Mouse (Mus musculus) midbrain, embryonic 11.5 days (tissue): ENCODE results near the gene Pank4. TPM values are rescaled to one million over a fixed set of nuclear protein-coding genes. Genes with fewer than 3 reads are reported as not detected.

ENCODE experiments used
- ATAC-seq: fragments of 200-750 bp; cut with Nextera tagmentation; 2 replicates; pipeline ENCODE4 v1.8.0; 2017; ENCODE audit warnings: moderate TSS enrichment, moderate library complexity; ENCODE audit not compliant: low FRiP score
- DNase-seq: peaks from one replicate; pipeline ENCODE4 v3.0.0; 2015; ENCODE audit warnings: low spot score; ENCODE audit errors: missing footprints
- H3K27ac ChIP-seq: fragments of 300-500 bp; sonication (generic); 2 replicates; pipeline ENCODE4 v1.5.1; 2014; ENCODE audit warnings: low read depth, low read length
- H3K27me3 ChIP-seq: fragments of 300-500 bp; sonication (generic); 2 replicates; pipeline ENCODE4 v1.6.1; 2014; ENCODE audit warnings: mild to moderate bottlenecking, low read length, moderate library complexity, mixed read lengths; ENCODE audit not compliant: control insufficient read depth, insufficient read depth
- H3K36me3 ChIP-seq: fragments of 300-500 bp; sonication (generic); 2 replicates; pipeline ENCODE4 v1.6.1; 2014; ENCODE audit warnings: mild to moderate bottlenecking, low read length, moderate library complexity, mixed read lengths; ENCODE audit not compliant: control insufficient read depth, insufficient read depth
- H3K4me1 ChIP-seq: fragments of 300-500 bp; sonication (generic); 2 replicates; pipeline ENCODE4 v1.6.1; 2014; ENCODE audit warnings: low read length; ENCODE audit not compliant: control insufficient read depth, insufficient read depth
- H3K4me2 ChIP-seq: fragments of 300-500 bp; sonication (generic); 2 replicates; pipeline ENCODE4 v1.6.1; 2014; ENCODE audit warnings: mild to moderate bottlenecking, moderate library complexity
- H3K4me3 ChIP-seq: fragments of 300-500 bp; sonication (generic); 2 replicates; pipeline ENCODE4 v1.5.1; 2014; ENCODE audit warnings: low read depth, low read length
- H3K9ac ChIP-seq: fragments of 300-500 bp; sonication (generic); 2 replicates; pipeline ENCODE4 v1.6.1; 2014; ENCODE audit warnings: low read length
- H3K9me3 ChIP-seq: fragments of 300-500 bp; sonication (generic); 2 replicates; pipeline ENCODE4 v1.6.1; 2016; ENCODE audit warnings: low read length; ENCODE audit not compliant: control insufficient read depth
- WGBS: fragments of 180-500 bp; shearing (Covaris S2); extraction: QIAGEN DNeasy Blood & Tissue Kit; methylation state at CpG from one replicate; pipeline ENCODE4 v1.1.7; 2014; 5-methylcytosine and 5-hydroxymethylcytosine counted together
- polyA plus RNA-seq: library from polyadenylated mRNA; unstranded; fragments of >200 nt; fragmentation: Nextera tagmentation; extraction: Ambion mirVana; gene quantifications from 2 replicates; pipeline ENCODE4 v1.2.1, GENCODE M21; 2014

The Pank4 gene
- polyA plus RNA-seq, 1 experiment from 2014 or later = 40.4 TPM

DNA sequence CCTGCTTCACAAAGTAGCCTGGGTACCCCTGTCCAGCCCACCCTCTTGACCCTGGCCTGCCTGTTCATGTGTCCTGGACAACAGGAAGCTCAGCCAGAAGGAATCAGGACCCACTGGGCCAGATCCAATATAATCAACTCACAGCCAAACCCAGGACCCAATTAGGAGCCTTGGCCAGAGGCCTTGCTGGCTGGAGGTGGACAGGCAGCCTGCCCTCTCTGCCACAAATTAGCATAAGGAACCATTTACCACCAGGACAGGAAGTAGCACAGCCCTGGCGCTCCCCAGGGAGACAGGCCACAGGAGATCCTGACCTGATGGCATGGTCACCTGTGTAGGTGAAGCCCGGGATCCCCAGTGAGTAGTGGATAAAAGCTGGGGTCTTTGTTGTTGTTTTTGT is 48.2 kb downstream of the Pank4 start:
- Histone ChIP-seq H3K27me3 (no peaks in the 10 kb centered on the region; the same call in 1 of the 2 replicates), H3K9me3 (no peaks in the 10 kb centered on the region), H3K4me2 (no peak overlapping the region), H3K4me3 (no peak overlapping the region), H3K9ac (no peak overlapping the region), H3K27ac (no peak overlapping the region), H3K36me3 (no peaks in the 10 kb centered on the region), H3K4me1 (peaks cover 7% of the 10 kb centered on the region)
- WGBS = 72% methylated on average over 2 of the region's 2 CpGs
- ATAC-seq (no peak), DNase-seq (peak; percentile 21)

GRCm38 (mm10) chr4:155012788-155013187 is 48.9 kb downstream of the Pank4 start:
- 6% methylated on average over 4 of the region's 4 CpGs for WGBS
- DNase-seq = peak; percentile 97
- Histone ChIP-seq H3K9me3 (no peaks in the 10 kb centered on the region), H3K9ac (no peak overlapping the region), H3K4me3 (no peak overlapping the region), H3K4me2 (no peak overlapping the region), H3K27me3 (no peaks in the 10 kb centered on the region; the same call in 1 of the 2 replicates), H3K36me3 (no peaks in the 10 kb centered on the region), H3K4me1 (peaks cover 7% of the 10 kb centered on the region), H3K27ac (no peak overlapping the region)
- ATAC-seq = peak; percentile 76

- Histone ChIP-seq H3K4me3 (no peak overlapping the region), H3K9me3 (no peaks in the 10 kb centered on the region), H3K4me2 (no peak overlapping the region), H3K9ac (no peak overlapping the region), H3K36me3 (no peaks in the 10 kb centered on the region), H3K27ac (no peak overlapping the region), H3K4me1 (peaks cover 10% of the 10 kb centered on the region), H3K27me3 (peaks cover 4% of the 10 kb centered on the region; the same call in 1 of the 2 replicates)
- WGBS = 59% methylated on average over 14 of the region's 14 CpGs
- ATAC-seq (no peak), DNase-seq (peak; percentile 83)
Measured at GRCm38 (mm10) chr4:155014244-155014643, 50.3 kb downstream of the Pank4 start.

DNA sequence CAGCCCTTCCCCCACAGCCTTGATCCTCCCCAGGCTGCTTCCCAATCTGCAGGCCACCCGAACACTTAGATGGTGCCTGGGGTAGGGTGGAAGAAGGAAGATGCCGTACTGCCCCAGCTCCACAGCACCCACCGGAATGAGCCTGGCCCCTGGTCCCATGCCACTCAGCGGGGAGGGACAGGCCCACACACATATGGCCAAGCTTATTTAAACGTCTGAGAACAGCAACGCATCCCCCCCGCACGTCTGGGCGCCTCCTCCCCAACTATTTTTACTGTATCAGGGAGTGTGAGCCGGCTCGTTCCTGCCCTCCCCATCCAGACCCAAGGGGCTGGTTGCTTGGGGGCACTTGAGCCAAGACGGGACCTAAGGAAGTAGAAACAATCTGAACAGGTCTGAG is 50.9 kb downstream of the Pank4 start:
- WGBS = 73% methylated on average over 12 of the region's 12 CpGs

DNA sequence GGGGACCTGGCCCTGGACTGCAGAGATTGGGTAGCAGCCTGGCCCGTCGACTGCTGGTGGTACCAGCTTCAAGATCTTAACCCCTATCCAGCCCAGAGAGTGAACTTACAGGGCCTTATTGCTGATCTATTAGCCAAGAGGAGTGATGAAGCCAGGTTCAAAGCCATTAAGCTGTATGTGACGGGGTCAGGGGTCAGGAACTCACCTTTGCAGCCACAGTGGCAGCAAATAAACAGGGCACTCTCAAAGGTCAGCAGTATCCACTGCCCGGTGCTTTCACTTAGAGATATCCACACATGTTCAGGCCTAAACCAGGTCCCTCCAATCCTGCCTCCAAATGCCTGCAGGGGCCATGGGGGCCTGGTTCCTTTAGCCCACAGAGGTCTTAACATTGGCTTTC is 51.6 kb downstream of the Pank4 start:
- DNase-seq (no peak), ATAC-seq (no peak)
- Histone ChIP-seq H3K27me3 (peaks cover 4% of the 10 kb centered on the region; the same call in 1 of the 2 replicates), H3K4me3 (no peak overlapping the region), H3K9ac (no peak overlapping the region), H3K4me1 (peaks cover 11% of the 10 kb centered on the region), H3K4me2 (no peak overlapping the region), H3K36me3 (no peaks in the 10 kb centered on the region), H3K27ac (no peak overlapping the region), H3K9me3 (no peaks in the 10 kb centered on the region)
- 79% methylated on average over 4 of the region's 4 CpGs for WGBS

More for the DNA sequence above, 50.9 kb downstream of the Pank4 start:
- no peaks in the 10 kb centered on the region for H3K9me3 ChIP-seq
- H3K9ac ChIP-seq = no peak overlapping the region
- DNase-seq (no peak), ATAC-seq (no peak)
- peaks cover 4% of the 10 kb centered on the region; the same call in 1 of the 2 replicates for H3K27me3 ChIP-seq
- no peak overlapping the region for H3K4me2 ChIP-seq
- H3K4me3 ChIP-seq = no peak overlapping the region
- no peaks in the 10 kb centered on the region for H3K36me3 ChIP-seq
- peaks cover 11% of the 10 kb centered on the region for H3K4me1 ChIP-seq
- no peak overlapping the region for H3K27ac ChIP-seq

- peaks cover 4% of the 10 kb centered on the region; the same call in 1 of the 2 replicates for H3K27me3 ChIP-seq
- no peaks in the 10 kb centered on the region for H3K36me3 ChIP-seq
- no peak overlapping the region for H3K4me2 ChIP-seq
- no peak overlapping the region for H3K27ac ChIP-seq
- ATAC-seq (no peak), DNase-seq (no peak)
- H3K4me3 ChIP-seq = no peak overlapping the region
- 69% methylated on average over 11 of the region's 11 CpGs for WGBS
- peaks cover 15% of the 10 kb centered on the region for H3K4me1 ChIP-seq
- no peaks in the 10 kb centered on the region for H3K9me3 ChIP-seq
- H3K9ac ChIP-seq = no peak overlapping the region
Measured at GRCm38 (mm10) chr4:155016807-155017206, 52.9 kb downstream of the Pank4 start.

- H3K4me3 ChIP-seq = no peak overlapping the region
- peaks cover 4% of the 10 kb centered on the region; the same call in 1 of the 2 replicates for H3K27me3 ChIP-seq
- no peak overlapping the region for H3K9ac ChIP-seq
- no peaks in the 10 kb centered on the region for H3K36me3 ChIP-seq
- H3K4me1 ChIP-seq = peaks cover 15% of the 10 kb centered on the region
- DNase-seq = no peak
- no peaks in the 10 kb centered on the region for H3K9me3 ChIP-seq
- H3K27ac ChIP-seq = no peak overlapping the region
- WGBS = 82% methylated on average over 11 of the region's 11 CpGs
- H3K4me2 ChIP-seq = no peak overlapping the region
- no peak for ATAC-seq
Measured at GRCm38 (mm10) chr4:155017253-155017878, 53.4 kb downstream of the Pank4 start.

- 72% methylated on average over 8 of the region's 8 CpGs for WGBS
- H3K4me2 ChIP-seq = no peak overlapping the region
- H3K36me3 ChIP-seq = no peaks in the 10 kb centered on the region
- peaks cover 10% of the 10 kb centered on the region for H3K4me1 ChIP-seq
- DNase-seq (no peak), ATAC-seq (no peak)
- no peaks in the 10 kb centered on the region for H3K9me3 ChIP-seq
- no peak overlapping the region for H3K4me3 ChIP-seq
- no peak overlapping the region for H3K27ac ChIP-seq
- H3K9ac ChIP-seq = no peak overlapping the region
- peaks cover 4% of the 10 kb centered on the region; the same call in 1 of the 2 replicates for H3K27me3 ChIP-seq
Measured at GRCm38 (mm10) chr4:155018066-155018465, 54.1 kb downstream of the Pank4 start.

DNA sequence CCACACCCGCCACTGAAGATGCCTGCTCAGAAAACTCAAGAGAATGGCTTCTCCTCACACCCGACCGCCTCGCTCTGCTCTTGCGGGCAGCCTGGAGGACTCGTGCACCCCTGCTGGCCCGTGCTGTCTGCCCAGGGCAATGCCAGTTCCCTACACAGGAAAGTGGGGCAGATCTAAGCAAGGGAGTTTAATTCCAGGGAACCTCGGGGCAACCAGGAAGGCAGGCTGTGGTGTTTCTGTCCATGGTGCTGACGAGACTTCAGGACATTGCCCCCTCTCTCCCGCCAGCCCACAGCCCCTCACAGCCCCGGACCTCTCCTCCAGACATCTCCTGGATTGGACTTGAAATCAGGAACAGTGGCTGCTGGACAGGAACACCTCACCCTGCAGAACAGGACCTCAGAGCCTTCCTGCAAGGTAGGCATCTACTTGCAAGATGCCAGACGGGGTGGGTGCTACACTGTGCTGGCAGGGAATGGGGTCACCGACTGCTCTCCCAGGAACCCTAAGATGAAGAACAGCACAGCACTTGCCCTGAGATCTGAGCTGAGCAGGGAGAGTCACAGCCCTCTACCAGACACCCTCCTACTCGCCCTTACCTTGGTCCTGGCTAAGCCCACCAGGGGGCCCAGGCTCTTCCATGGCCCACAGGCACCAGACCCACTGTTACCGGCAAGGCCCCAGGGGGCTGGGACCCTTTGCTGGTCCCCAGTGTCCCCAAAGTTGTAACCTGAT is 54.8 kb downstream of the Pank4 start:
- no peak for DNase-seq
- 6% methylated on average over 15 of the region's 15 CpGs for WGBS
- Histone ChIP-seq H3K27me3 (peaks cover 4% of the 10 kb centered on the region; the same call in 1 of the 2 replicates), H3K9me3 (no peaks in the 10 kb centered on the region), H3K36me3 (no peaks in the 10 kb centered on the region), H3K4me2 (peak overlapping the region; percentile 14; the same call in 1 of the 2 replicates), H3K4me3 (no peak overlapping the region), H3K4me1 (peaks cover 8% of the 10 kb centered on the region), H3K9ac (no peak overlapping the region), H3K27ac (no peak overlapping the region)
- ATAC-seq = 0 out of 2 replicates have a peak, but pooled peaks have one; percentile 20
